Mouse (Mus musculus): Measurements from ENCODE around the gene Atg2a. TPM values are rescaled to one million over a fixed set of nuclear protein-coding genes. Genes with fewer than 3 reads are reported as not detected.

Atg2a gene
- 48.1 TPM for polyA plus RNA-seq (2017; shearing (Covaris generic))

GRCm38 (mm10) chr19:6241274-6242107 is at the start of gene Atg2a:
Gene Atg2a, plus strand, starts transcription at chr19:6241668.

GRCm38 (mm10) chr19:6226135-6226534 is 15.3 kb upstream of the Atg2a start, which contains the start of gene Gpha2:
Gene Gpha2, plus strand, starts transcription at chr19:6226380.

GRCm38 (mm10) chr19:6235084-6236052 is 6.1 kb upstream of the Atg2a start, which contains the start of gene Ppp2r5b:
Gene Ppp2r5b, minus strand, starts transcription at chr19:6235872.

GRCm38 (mm10) chr19:6276426-6277421 is 35.3 kb downstream of the Atg2a start, which contains the start of gene Ehd1:
Gene Ehd1, plus strand, starts transcription at chr19:6276725.

GRCm38 (mm10) chr19:6306137-6306551 is 64.7 kb downstream of the Atg2a start, which contains the start of gene Cdc42bpg:
Gene Cdc42bpg, plus strand, starts transcription at chr19:6306456.

Other genes starting within 250 kb of the Atg2a start
- gene Capn1, start 225.8 kb upstream of the Atg2a start, polyA plus RNA-seq (2017; shearing (Covaris generic)) = 71.0 TPM
- 63.0 TPM for gene Syvn1, start 195.1 kb upstream of the Atg2a start, polyA plus RNA-seq (2017; shearing (Covaris generic))
- gene Mrpl49, start 183.9 kb upstream of the Atg2a start, polyA plus RNA-seq (2017; shearing (Covaris generic)) = 56.0 TPM
- 820 TPM for gene Fau, start 183.8 kb upstream of the Atg2a start, polyA plus RNA-seq (2017; shearing (Covaris generic))
- 10.9 TPM for gene Znhit2, start 180.5 kb upstream of the Atg2a start, polyA plus RNA-seq (2017; shearing (Covaris generic))
- gene Tm7sf2, start 173.3 kb upstream of the Atg2a start, polyA plus RNA-seq (2017; shearing (Covaris generic)) = 20.5 TPM
- gene Vps51, start 164.4 kb upstream of the Atg2a start, polyA plus RNA-seq (2017; shearing (Covaris generic)) = 98.9 TPM
- gene Tmem262, start 161.6 kb upstream of the Atg2a start, polyA plus RNA-seq (2017; shearing (Covaris generic)) = not detected
- gene Gm28374, start 159.4 kb upstream of the Atg2a start, polyA plus RNA-seq (2017; shearing (Covaris generic)) = 0.73 TPM
- gene Zfpl1, start 156.7 kb upstream of the Atg2a start, polyA plus RNA-seq (2017; shearing (Covaris generic)) = 53.7 TPM
- 5.6 TPM for gene Cdca5, start 156.7 kb upstream of the Atg2a start, polyA plus RNA-seq (2017; shearing (Covaris generic))
- not detected for gene AC131692.1, start 147.2 kb upstream of the Atg2a start, polyA plus RNA-seq (2017; shearing (Covaris generic))
- gene Naaladl1, start 135.9 kb upstream of the Atg2a start, polyA plus RNA-seq (2017; shearing (Covaris generic)) = not detected
- 2.7 TPM for gene Sac3d1, start 123.0 kb upstream of the Atg2a start, polyA plus RNA-seq (2017; shearing (Covaris generic))
- gene Snx15, start 113.4 kb upstream of the Atg2a start, polyA plus RNA-seq (2017; shearing (Covaris generic)) = 43.1 TPM
- gene Batf2, start 100.7 kb upstream of the Atg2a start, polyA plus RNA-seq (2017; shearing (Covaris generic)) = not detected
- 25.0 TPM for gene Arl2, start 100.1 kb upstream of the Atg2a start, polyA plus RNA-seq (2017; shearing (Covaris generic))
- gene Majin, start 57.3 kb upstream of the Atg2a start, polyA plus RNA-seq (2017; shearing (Covaris generic)) = 0.28 TPM
- gene Gpha2, start 15.3 kb upstream of the Atg2a start, polyA plus RNA-seq (2017; shearing (Covaris generic)) = not detected
- gene Ppp2r5b, start 5.8 kb upstream of the Atg2a start, polyA plus RNA-seq (2017; shearing (Covaris generic)) = 14.8 TPM
- gene Ehd1, start 35.1 kb downstream of the Atg2a start, polyA plus RNA-seq (2017; shearing (Covaris generic)) = 25.5 TPM
- gene Cdc42bpg, start 64.8 kb downstream of the Atg2a start, polyA plus RNA-seq (2017; shearing (Covaris generic)) = 0.37 TPM
- 78.5 TPM for gene Men1, start 93.3 kb downstream of the Atg2a start, polyA plus RNA-seq (2017; shearing (Covaris generic))
- gene Map4k2, start 99.5 kb downstream of the Atg2a start, polyA plus RNA-seq (2017; shearing (Covaris generic)) = 113 TPM
- gene Sf1, start 122.0 kb downstream of the Atg2a start, polyA plus RNA-seq (2017; shearing (Covaris generic)) = 249 TPM
- gene Pygm, start 142.7 kb downstream of the Atg2a start, polyA plus RNA-seq (2017; shearing (Covaris generic)) = 2.8 TPM
- 104 TPM for gene Rasgrp2, start 157.7 kb downstream of the Atg2a start, polyA plus RNA-seq (2017; shearing (Covaris generic))
- not detected for gene Nrxn2, start 177.1 kb downstream of the Atg2a start, polyA plus RNA-seq (2017; shearing (Covaris generic))